Mouse (Mus musculus): Measurements from ENCODE around the gene Dmrtc2. TPM values are rescaled to one million over a fixed set of nuclear protein-coding genes. Genes with fewer than 3 reads are reported as not detected.
A peak's percentile ranks its signal among the peaks of the same experiment; 100 is the strongest.

Gene Dmrtc2
- polyA plus RNA-seq, 2 experiments: 0.19 TPM; not detected in 1

DNA sequence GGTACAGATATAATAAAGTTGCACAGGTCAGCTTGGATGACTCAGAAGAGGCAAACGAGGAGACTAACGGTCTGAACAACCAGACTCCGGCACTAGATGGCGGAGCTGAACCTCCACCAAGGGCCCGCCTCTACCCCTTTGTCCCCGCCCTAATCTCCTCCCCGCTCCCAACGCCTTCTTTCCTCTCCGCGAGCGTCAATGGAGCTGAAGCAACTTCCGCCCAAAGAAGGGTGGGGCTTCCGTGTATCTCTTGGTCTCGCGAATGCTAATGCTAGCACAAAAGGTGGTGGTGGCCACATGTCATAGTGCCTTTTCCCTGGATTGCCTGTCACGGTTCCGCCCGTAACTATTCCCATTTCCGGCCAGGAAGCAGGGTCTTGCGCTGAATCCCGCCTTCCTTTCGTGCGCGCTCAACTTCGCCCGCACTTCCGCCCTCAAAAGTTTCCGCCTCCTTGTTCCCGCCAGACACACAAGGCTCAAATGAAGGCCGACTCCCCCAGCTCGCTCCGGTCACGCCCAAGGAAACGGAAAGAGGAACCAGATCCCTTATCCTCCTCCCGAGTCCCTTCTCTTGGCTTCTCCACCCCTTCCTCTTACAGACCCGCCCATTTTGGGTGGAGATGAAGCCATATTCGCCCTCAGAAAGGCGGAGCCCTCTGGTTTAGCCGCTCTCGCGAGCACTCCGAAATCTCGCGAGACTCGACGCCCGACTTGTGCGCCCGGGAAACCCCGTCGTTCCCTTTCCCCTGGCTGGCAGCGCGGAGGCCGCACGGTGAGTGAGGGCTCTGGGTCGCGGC is 14.2 kb downstream of the Dmrtc2 start, which contains the start of gene Rps19:
Gene Rps19, plus strand, starts transcription at position 476 of the 797 bp plus-strand sequence.
- TF ChIP-seq POLR2A (IDR thresholded peaks at IDR 0.05; ENCODE audit: borderline replicate concordance, extremely low read depth, insufficient read depth, insufficient read length): peak; percentile 96
- under 1% methylated on average over 56 of the region's 57 CpGs for WGBS

DNA sequence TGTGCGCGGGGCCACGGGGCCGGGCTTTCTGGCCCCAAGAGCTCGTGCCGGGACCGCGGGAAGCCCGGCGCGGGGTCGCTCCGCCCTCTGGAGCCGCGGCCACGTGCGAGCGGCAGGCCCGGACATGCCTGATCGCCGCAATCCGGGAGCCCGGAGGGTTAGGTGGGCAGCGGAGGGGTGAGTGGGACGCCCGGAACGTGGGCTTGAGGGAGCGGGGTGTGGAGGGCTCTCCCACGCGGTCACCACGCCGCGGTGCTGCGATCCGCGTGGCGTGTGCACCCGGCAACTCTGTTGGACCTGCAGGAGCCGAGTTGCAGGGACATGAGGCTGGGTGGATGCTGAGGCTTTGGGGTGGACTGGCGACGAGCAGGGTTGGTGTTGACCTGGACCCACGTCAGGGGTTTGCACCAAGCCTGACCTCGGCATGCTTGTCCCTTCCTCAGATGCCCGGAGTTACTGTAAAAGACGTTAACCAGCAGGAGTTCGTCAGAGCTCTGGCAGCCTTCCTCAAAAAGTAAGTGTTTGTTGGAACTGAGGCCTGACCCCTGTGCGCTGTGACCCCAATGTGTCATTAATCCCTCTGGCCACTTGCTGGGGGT is 14.9 kb downstream of the Dmrtc2 start:
- Histone ChIP-seq H3K4me1 (ENCODE audit: control insufficient read depth, insufficient read depth, low read length) (peaks cover 16% of the 10 kb centered on the region), H3K9ac (ENCODE audit: low read depth, low read length, severe bottlenecking) (peak overlapping the region; percentile 100), H3K9me3 (ENCODE audit: control insufficient read depth, low read length) (no peaks in the 10 kb centered on the region), H3K27ac (replicated peaks; ENCODE audit: low read depth, low read length) (peak overlapping the region; percentile 88), H3K4me2 (replicated peaks; ENCODE audit: low read depth, low read length, severe bottlenecking) (peak overlapping the region; percentile 65), H3K4me3 (replicated peaks; ENCODE audit: low read length) (peak overlapping the region; percentile 100), H3K36me3 (ENCODE audit: control insufficient read depth, insufficient read depth, low read length) (peaks cover 45% of the 10 kb centered on the region), H3K27me3 (ENCODE audit: control insufficient read depth, insufficient read depth, low read length) (no peaks in the 10 kb centered on the region)
- no peak for TF ChIP-seq POLR2A (IDR thresholded peaks at IDR 0.05; ENCODE audit: borderline replicate concordance, extremely low read depth, insufficient read depth, insufficient read length)
- WGBS: 2% methylated on average over 46 of the region's 47 CpGs
- no peak for ATAC-seq (ENCODE audit: low FRiP score, low read depth)
- no peak for DNase-seq (ENCODE audit: low spot score)

More for the DNA sequence above, 14.2 kb downstream of the Dmrtc2 start, which contains the start of gene Rps19:
- ATAC-seq (ENCODE audit: low FRiP score, low read depth) (peak; percentile 93), DNase-seq (ENCODE audit: low spot score) (peak; percentile 99)
- H3K4me2 ChIP-seq (replicated peaks; ENCODE audit: low read depth, low read length, severe bottlenecking): peak within 1 kb of the TSS; percentile 65
- peak within 1 kb of the TSS; percentile 88 for H3K27ac ChIP-seq (replicated peaks; ENCODE audit: low read depth, low read length)
- no peaks in the 10 kb centered on the region for H3K27me3 ChIP-seq (ENCODE audit: control insufficient read depth, insufficient read depth, low read length)
- no peaks in the 10 kb centered on the region for H3K9me3 ChIP-seq (ENCODE audit: control insufficient read depth, low read length)
- peaks cover 16% of the 10 kb centered on the region for H3K4me1 ChIP-seq (ENCODE audit: control insufficient read depth, insufficient read depth, low read length)
- peak within 1 kb of the TSS; percentile 100 for H3K4me3 ChIP-seq (replicated peaks; ENCODE audit: low read length)
- peaks cover 38% of the 10 kb centered on the region for H3K36me3 ChIP-seq (ENCODE audit: control insufficient read depth, insufficient read depth, low read length)
- H3K9ac ChIP-seq (ENCODE audit: low read depth, low read length, severe bottlenecking): peak within 1 kb of the TSS; percentile 100

- H3K9me3 ChIP-seq (ENCODE audit: control insufficient read depth, low read length): no peaks in the 10 kb centered on the region
- no peaks in the 10 kb centered on the region for H3K27me3 ChIP-seq (ENCODE audit: control insufficient read depth, insufficient read depth, low read length)
- no peak for TF ChIP-seq POLR2A (IDR thresholded peaks at IDR 0.05; ENCODE audit: borderline replicate concordance, extremely low read depth, insufficient read depth, insufficient read length)
- H3K9ac ChIP-seq (ENCODE audit: low read depth, low read length, severe bottlenecking): peak overlapping the region; percentile 100
- peak overlapping the region; percentile 65 for H3K4me2 ChIP-seq (replicated peaks; ENCODE audit: low read depth, low read length, severe bottlenecking)
- no peak for DNase-seq (ENCODE audit: low spot score)
- no peak overlapping the region; the same call in 1 of the 2 replicates for H3K27ac ChIP-seq (replicated peaks; ENCODE audit: low read depth, low read length)
- H3K4me1 ChIP-seq (ENCODE audit: control insufficient read depth, insufficient read depth, low read length): peaks cover 16% of the 10 kb centered on the region
- ATAC-seq (ENCODE audit: low FRiP score, low read depth): no peak
- 38% methylated on average over 12 of the region's 12 CpGs for WGBS
- H3K4me3 ChIP-seq (replicated peaks; ENCODE audit: low read length): peak overlapping the region; percentile 100
- H3K36me3 ChIP-seq (ENCODE audit: control insufficient read depth, insufficient read depth, low read length): peaks cover 52% of the 10 kb centered on the region
Measured at GRCm38 (mm10) chr7:24885468-24886307, 15.8 kb downstream of the Dmrtc2 start.

GRCm38 (mm10) chr7:24886308-24886633 is 16.4 kb downstream of the Dmrtc2 start:
- H3K36me3 ChIP-seq (ENCODE audit: control insufficient read depth, insufficient read depth, low read length): peaks cover 58% of the 10 kb centered on the region
- no peak for DNase-seq (ENCODE audit: low spot score)
- peak overlapping the region; percentile 100 for H3K4me3 ChIP-seq (replicated peaks; ENCODE audit: low read length)
- peaks cover 16% of the 10 kb centered on the region for H3K4me1 ChIP-seq (ENCODE audit: control insufficient read depth, insufficient read depth, low read length)
- no peaks in the 10 kb centered on the region for H3K9me3 ChIP-seq (ENCODE audit: control insufficient read depth, low read length)
- H3K27me3 ChIP-seq (ENCODE audit: control insufficient read depth, insufficient read depth, low read length): no peaks in the 10 kb centered on the region
- H3K4me2 ChIP-seq (replicated peaks; ENCODE audit: low read depth, low read length, severe bottlenecking): peak overlapping the region; percentile 65
- ATAC-seq (ENCODE audit: low FRiP score, low read depth): no peak
- no peak for TF ChIP-seq POLR2A (IDR thresholded peaks at IDR 0.05; ENCODE audit: borderline replicate concordance, extremely low read depth, insufficient read depth, insufficient read length)
- 73% methylated on average over 4 of the region's 4 CpGs for WGBS
- peak overlapping the region; percentile 100 for H3K9ac ChIP-seq (ENCODE audit: low read depth, low read length, severe bottlenecking)
- no peak overlapping the region; the same call in 1 of the 2 replicates for H3K27ac ChIP-seq (replicated peaks; ENCODE audit: low read depth, low read length)

DNA sequence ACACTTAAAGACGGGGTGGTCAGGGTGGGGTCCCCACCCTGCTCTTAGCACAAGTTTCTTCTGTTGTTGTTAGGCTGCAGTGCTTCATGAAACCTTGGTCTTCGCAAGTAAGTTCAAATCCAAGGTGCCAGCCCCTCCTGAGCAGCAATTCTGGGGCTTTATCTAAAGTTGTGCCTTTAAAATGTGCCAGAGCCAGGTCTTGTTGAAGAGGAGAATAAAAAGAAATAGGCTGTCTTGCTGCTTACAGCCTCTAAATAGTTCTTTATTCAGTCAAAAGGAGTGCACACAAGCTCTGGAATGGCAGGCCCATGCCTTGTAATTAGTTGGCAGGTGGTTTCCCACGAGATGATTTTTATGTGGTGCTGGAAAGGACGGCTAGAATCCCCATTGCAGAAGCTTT is 17.2 kb downstream of the Dmrtc2 start:
- ATAC-seq (ENCODE audit: low FRiP score, low read depth) (no peak), DNase-seq (ENCODE audit: low spot score) (no peak)
- WGBS: 51% methylated on average over 4 of the region's 4 CpGs
- Histone ChIP-seq H3K4me2 (replicated peaks; ENCODE audit: low read depth, low read length, severe bottlenecking) (0 out of 2 replicates have a peak overlapping the region, but pooled peaks have one; percentile 65), H3K4me1 (ENCODE audit: control insufficient read depth, insufficient read depth, low read length) (peaks cover 16% of the 10 kb centered on the region), H3K9me3 (ENCODE audit: control insufficient read depth, low read length) (no peaks in the 10 kb centered on the region), H3K27me3 (ENCODE audit: control insufficient read depth, insufficient read depth, low read length) (no peaks in the 10 kb centered on the region), H3K4me3 (replicated peaks; ENCODE audit: low read length) (peak overlapping the region; percentile 100; the same call in 1 of the 2 replicates), H3K27ac (replicated peaks; ENCODE audit: low read depth, low read length) (no peak overlapping the region), H3K9ac (ENCODE audit: low read depth, low read length, severe bottlenecking) (0 out of 2 replicates have a peak overlapping the region, but pooled peaks have one; percentile 100), H3K36me3 (ENCODE audit: control insufficient read depth, insufficient read depth, low read length) (peaks cover 59% of the 10 kb centered on the region)
- no peak for TF ChIP-seq POLR2A (IDR thresholded peaks at IDR 0.05; ENCODE audit: borderline replicate concordance, extremely low read depth, insufficient read depth, insufficient read length)
